Mouse (Mus musculus) CD4-positive, CD25-positive, alpha-beta regulatory T cell, adult 4 months (primary cell): Measurements from ENCODE around the gene Smdt1. TPM values are rescaled to one million over a fixed set of nuclear protein-coding genes. Genes with fewer than 3 reads are reported as not detected.
"Not testable (repeated sequence)": the region's sequence is repeated elsewhere in the genome, so short reads cannot be mapped to it uniquely, and the experiment has no call there.

Source experiments
- ATAC-seq: one replicate; pipeline ENCODE4 v1.8.0; 2017
- polyA plus RNA-seq, 2 experiments: library from polyadenylated mRNA; unstranded; fragments of 100-300 nt; shearing (Covaris generic); gene quantifications; one replicate each; pipeline ENCODE4 v1.2.1; 2017

The Smdt1 gene
- polyA plus RNA-seq, 2 experiments from 2014 or later: 76.9 to 95.0 TPM

DNA sequence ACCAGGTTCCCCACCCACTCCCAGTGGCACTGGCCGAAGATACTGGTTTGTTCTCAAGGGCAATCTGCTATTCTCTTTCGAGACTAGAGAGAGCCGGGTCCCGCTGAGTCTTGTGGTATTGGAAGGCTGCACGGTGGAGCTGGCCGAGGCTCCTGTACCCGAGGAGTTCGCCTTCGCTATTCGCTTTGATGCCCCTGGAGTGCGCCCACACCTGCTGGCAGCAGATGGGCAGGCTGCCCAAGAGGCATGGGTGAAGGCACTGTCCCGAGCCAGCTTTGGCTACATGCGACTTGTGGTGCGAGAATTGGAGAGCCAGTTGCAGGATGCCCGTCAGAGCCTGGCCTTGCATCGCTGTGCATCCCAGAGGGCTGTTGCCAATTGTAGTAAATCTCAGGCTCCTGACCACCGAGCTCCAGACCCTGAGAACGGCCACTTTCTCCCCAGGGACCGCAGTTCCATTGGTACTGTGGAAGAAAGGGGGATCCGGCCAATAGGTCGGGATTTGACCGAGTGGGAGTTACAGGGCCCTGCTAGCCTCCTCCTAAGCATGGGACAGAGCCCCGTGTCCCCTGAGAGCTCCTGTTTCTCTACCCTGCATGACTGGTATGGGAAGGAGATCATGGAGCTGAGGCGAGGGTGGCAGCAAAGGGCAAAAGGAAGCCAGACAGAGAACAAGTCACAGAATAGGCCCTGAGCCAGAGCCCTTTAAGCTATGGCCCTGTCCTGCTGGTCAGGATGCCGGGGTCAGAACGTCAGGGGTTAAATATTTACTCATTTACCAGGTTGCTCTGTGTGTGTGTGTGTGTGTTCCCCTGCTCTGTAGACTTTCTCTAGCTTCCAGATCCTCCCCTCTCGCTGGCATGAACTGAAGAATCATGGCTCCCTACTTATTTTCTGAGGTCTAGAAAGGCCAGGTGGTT, 4.9 kb downstream of the Smdt1 start:
- ATAC-seq: no peak

DNA sequence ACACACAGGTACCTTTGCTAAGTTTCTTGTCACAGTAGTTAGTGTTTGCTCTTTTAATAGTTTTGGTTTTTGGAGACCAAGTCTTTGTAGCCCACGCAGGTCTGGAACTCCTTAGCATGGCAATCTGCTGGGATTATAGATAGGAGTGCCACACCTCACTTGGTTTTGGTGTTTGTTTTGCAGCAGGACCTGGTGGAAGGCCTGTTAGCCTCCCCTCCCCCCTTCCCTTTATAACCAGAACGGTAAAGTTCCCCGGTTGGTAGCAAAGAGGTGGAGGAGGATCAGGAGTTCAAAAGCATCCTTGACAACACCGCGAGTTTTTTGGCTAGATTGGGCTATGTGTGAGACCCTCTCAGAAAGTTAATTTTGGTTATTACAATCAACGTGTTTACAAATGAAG, 6.2 kb downstream of the Smdt1 start:
- ATAC-seq: no peak

DNA sequence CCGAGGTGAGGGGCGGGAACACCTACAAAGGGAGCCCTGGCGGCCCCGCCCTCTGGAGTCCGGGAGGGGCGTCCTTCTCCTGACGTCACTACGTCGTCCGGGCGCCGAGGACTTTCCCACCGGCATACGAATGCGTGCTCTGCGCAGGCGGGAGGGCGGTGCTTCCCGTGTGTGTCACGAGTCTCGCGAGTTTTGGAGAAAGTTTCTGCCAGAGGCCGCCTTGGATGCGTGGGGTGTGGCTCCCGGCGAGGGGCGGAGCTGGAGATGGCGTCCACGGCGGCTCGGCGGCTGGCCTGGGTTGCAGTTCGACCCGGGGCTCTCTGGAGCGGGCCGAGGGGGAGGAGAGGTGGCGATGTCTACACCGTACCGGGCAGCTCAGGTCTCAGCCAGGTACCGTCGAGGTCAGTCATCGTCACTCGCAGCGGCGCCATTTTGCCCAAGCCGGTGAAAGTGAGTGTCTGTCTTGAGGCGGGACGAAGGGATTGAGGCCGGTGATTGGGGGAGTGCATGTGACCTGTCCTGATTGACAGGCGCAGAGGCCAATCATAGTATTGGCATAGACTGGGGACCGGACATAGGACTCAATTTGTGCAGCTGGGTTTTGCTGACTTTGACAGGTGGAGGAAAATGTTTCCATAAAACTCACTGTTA, 7.2 kb downstream of the Smdt1 start:
- ATAC-seq: peak; percentile 91

DNA sequence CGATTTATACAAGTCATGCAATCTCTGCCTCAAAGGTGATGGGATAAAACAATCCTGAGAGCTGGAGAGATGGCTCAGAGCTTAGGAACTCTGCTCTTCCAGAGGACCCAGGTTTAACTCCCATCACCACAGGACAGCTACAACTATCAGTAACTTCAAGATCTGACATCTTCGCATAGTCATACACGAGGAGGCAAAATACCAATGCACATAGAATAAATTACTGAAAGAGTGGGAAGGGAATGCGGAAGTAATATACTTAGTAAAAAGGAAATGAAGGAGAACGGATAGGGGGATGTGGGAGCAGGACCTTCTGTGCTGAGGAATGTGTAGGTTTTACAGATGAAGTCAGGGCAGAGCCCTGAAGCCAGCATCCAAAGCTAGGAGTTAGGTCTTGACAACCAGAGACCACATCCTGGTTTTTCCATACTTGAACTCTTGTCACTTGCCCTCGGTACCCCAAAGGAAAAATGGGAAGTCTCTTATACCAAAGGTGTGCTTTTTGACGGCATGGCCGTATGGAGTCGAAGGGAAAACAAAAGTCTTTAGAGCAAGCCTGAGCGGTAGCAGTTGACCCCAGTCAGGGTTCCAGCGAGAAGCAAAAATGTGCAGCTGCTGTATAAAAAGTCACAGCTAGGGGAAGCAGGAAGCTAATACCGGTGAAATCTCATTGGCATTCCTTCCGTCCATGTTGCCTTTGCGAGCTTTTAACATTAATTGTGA, 8.0 kb downstream of the Smdt1 start:
- ATAC-seq: no peak

DNA sequence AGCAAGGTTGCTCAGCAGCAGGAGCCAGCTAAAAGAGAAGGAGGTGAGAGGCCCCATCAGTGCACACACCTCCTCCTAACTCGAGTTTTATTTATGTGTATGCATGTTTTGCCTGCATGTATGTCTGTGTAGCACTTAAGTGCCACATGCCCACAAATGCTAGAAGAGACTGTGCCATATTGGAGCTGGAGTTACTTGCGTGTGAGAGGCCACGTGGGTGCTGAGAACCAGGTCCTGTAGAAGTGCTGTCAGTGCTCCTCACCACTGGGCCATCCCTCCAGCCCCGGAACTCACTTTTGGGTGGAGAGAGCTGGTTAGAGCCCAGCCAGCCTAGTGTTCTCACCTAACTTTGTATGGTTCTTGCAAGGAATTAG, 8.5 kb downstream of the Smdt1 start:
- ATAC-seq: no peak

DNA sequence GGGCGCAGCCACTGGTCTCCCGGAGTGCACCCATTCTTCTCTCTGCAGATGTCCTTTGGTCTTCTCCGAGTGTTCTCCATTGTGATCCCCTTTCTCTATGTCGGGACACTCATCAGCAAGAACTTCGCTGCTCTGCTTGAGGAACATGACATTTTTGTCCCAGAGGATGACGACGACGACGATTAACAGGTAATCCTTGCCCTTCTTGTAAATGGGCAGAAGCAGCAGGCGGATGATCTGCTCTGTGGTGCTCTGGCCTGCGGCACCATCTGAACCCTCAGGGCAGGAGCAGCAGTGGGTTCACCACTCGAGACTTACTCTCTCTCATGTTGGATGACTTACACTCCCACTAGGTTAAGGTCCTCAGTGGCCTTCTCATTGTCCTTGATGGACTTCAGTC, 9.1 kb downstream of the Smdt1 start:
- ATAC-seq: no peak

DNA sequence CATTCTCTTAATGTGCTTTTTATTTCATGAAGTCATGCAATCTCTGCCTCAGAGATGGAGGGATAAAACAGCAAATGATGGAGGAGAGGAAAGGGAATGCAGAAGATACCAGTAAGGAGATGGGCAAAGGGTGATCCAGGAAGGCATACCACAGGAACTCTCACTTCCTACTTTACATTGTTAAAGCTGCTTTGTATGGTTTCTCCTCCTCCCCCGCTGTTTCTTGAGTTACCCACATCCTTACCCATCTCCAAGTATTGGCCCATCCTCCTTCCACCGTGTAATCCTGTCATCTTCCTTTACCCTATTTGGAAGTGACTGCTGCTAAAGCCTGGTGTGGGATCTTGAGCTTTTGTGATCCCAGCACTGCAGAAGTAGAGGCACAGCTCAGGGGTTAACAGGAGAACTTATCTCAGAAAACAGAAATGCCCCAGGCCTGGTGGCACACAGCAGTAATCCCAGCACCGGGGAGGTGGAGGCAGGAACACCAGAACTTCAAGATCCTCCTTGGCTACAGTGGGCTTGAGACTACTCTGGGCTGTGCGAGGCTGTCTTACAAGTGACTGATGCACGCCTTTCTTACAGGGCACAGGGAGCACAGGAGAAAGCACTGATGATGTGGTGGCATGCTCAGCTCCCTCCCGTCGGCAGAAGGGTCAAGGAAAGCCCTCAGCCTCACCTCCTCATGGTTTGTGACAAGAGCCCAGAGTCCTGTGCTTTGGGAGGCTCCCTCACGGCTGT, 9.7 kb downstream of the Smdt1 start:
- ATAC-seq: no peak

DNA sequence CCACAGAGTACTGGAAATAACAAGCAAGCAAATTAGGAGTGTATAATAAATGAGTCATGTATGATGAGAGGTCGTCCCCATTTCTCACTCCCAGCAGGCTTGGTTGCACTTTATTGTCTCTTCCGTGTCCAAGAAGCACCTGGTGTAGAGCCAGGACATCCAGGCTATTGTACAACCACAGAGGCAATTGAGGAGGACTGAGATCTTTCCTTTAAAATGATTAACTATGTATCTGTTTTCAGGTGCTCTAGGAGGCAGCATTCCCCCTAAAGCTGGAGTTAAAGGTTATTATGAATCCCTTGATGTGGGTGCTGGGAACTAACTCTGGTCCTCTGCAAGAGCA, 10.2 kb downstream of the Smdt1 start:
- no peak for ATAC-seq

DNA sequence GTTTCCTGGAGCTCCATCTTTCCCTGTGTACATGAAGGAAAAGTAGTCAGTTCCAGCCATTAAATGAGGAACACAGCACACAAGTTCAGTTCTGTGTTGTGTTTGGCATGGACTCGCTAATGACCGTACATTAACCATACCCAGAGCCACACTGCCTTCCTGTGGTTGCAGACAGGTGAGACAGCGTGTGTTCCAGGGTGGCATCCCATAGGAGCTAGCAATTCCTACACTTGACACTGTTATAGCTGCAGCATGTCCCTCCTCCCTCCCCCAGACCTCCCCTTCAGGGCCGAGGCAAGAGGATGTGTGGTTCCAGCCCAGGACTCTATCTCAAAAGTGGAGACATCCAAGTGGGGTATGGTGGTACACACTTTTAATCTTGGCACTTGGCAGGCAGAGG, 11.6 kb downstream of the Smdt1 start:
- no peak for ATAC-seq

DNA sequence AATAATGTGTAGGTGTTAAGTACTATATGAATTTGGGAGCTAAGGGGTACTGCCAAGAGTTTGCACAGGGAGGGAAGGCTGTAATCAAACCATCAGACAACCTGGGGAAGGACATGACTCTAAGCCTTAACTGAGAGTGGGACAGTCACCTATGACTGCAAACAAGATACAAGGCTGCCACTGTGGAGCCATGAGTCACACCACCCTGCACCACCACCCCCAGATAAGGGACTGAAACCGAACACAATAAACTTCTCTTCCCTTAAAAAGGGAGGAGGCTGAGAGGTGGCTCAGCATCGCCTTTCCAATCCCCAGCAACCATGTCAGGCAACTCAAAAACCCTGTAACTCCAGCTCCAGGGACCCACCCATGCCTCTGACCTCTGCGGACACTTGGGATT, 12.7 kb downstream of the Smdt1 start:
- no peak for ATAC-seq

DNA sequence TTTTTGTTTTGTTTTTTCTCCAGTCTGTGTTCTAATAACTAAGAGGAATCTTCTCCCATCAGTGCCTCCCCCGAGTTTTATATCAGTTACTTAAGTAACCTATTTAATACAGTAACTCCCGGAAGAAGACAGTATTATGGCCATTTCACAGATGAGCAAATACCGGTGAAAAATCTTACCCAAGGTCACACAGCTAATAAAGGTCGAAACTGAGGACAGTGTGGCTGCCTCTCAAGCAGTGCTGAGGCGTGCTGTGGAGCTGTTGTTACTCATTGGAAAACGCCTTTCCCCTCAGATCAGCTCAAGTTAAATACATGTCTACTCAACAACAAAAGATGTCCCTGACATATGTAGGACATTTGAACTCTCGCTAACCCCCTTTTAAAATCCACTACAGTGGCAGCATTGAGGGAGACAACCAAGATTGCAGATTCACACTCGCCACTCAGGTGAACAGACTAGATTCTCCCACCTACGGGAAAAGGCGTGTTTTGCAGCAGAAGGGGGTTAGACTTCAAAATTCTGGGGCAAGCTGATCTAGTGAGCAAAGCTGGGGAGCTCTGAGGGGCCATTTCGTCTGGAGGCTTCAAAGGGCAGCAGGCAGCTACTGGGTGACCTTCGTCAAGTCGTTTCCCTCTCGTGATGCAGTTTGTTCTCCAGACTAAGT, 14.5 kb downstream of the Smdt1 start:
- ATAC-seq: no peak

DNA sequence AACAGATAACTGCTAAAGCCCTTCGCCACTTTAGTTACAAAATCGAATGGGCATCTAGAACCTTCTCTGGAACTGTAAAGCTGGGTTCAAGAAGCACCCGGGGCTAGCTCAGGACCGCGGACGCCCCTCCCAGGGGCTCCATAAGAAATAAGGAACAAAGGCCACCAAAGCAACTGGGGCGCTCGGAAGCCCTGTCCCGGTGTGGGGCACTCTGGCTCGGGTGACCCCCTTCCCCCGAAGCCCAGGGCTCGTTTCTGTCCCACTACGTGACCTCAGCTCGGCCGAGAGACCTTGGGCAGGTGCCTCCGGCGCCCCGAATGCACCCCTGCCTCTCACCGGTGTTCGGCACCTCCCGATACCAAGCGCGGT, 15.0 kb downstream of the Smdt1 start:
- no peak for ATAC-seq

DNA sequence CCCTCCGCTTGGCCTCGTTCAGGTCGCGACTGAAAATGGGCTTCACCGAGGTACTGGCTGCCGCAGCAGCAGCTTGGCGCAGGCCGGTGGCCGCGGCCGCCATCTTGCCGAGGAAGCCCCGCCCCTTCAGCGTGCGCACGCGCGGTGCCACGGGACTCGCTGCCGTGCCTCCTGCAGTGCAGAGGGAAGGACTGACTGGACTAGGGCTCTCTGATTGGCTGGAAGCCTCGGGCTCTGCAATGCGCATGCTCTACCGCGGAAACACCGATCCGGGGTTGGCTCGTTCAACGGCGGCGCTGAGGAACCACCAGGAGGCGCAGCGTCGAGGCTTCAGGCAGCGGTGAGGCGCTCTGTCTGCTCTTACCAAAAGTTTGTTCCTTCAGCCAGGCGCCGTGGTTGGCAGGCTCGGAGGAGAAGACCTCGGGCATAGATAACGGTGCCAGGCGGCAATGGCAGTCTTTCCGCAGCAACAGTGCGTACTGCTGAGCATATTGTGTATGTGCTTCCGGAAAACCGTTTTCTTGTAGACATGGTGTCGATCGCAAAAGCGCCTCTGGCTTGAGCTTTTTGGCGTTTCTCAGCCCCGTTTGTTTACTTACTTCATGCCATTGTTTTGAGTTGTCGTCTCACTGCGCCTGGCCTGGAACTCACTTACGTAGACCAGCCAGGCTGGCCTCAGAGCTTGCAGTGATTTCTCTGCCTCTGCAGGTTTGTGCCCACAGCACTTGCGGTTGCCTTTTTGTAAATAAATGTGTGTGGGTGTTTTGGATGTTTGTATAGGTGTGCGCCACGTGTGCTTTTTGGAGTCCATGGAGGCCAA, 15.6 kb downstream of the Smdt1 start, which contains the start of gene Ndufa6:
Gene Ndufa6, minus strand, starts transcription at position 197 of the 820 bp plus-strand sequence.
- ATAC-seq: peak; percentile 99

DNA sequence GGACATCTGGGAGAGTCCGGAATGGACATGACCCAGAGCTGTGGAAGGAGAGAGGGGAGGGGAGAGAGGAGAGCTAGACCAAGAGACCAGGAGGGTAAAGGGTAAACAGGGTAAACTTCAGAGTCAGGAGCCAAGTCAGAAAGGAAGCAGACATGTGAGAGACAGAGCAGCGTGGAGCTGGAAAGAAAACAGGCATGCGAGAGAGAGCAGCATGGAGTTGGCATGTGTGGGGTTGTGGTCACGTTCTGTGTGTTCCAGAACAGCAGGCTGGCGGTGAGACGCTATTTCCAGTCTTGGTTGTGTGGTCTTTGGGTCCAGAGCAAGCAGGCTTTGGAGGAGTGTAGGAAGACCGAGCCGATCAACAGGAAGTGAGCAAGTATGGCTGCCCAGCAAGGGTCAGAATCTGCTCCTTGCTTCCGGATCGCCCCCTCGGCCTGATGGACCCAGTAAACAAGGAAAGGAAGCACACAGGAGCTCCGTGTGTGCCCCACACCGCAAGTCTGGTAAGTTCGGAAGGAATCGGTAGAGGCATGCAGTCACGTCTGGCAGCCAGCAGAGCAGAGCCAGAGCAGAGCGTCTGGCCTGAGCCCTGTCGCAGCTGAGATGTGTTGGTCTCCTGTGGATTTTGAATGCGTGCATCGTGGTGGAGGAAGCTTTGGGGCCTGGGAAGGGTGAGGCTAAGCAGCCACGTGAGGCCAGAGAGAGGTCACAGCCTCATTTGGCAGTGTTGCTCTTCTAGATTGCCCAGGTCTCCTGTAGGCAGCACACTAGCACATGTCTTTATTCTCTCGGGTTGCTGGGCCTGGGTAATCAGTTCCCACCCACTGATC, 19.9 kb downstream of the Smdt1 start:
- ATAC-seq: no peak

DNA sequence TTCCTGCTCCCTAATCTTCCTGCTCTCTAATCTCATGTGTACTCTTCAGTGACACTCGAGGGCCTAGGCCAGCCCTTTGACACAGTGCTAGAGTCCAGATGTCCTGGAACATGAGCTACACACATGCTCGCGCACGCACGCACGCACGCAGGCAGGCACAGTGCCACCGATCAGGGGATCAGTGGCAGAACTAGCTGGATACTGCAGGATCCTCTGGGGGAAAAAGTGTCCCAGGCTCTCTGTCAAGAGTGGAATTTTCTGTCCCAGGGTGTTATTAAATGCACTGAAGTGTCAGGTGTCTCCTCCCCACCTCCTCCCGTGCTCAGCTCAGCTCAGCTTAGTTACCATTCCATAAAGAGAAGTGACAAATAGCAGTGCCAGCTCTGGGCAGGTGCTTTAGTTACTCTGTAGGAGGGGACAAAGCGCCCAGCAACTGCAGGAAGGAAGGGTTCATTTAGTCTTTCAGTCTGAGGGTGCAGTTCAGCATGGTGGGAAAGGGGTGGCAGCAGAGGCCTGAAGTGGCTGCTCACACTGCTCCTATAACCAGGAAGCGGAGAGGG, 22.8 kb downstream of the Smdt1 start:
- no peak for ATAC-seq

DNA sequence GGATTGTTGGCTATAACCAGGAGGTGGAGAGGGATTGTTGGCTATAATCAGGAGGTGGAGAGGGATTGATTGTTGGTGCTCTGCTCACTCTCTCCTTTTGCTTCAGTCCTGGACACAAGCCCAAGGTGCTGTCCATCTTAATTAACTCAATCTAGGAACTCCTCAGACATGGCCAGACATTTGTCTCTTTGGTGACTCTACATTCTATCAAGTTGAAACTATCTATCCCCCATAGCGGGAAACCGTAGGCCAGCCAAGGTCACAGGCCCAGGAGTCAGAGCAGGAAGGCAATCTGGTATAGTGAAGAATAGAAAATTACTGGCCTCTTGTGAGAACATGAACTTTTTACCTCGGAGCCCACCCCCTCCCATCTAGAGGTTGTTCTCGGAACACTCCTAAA, 23.5 kb downstream of the Smdt1 start:
- no peak for ATAC-seq

DNA sequence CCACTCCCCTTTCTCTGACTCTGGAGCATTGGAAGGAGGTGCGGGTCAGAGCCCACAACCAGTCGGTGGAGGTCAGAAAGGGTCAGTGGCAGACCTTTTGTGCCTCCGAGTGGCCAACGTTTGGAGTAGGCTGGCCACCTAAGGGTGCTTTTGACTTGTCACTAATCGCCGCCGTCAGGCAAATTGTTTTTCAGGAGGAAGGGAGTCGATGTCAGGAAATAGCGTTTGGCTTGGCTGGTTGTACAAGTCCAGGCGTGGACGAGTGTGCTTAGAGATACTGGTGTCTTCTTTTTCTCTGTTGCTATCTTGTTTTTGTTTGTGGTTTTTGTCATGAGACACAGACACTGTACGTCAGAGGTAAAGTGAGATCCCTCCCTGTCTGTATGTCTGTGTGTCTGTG, 25.0 kb downstream of the Smdt1 start:
- ATAC-seq: not testable (repeated sequence)

DNA sequence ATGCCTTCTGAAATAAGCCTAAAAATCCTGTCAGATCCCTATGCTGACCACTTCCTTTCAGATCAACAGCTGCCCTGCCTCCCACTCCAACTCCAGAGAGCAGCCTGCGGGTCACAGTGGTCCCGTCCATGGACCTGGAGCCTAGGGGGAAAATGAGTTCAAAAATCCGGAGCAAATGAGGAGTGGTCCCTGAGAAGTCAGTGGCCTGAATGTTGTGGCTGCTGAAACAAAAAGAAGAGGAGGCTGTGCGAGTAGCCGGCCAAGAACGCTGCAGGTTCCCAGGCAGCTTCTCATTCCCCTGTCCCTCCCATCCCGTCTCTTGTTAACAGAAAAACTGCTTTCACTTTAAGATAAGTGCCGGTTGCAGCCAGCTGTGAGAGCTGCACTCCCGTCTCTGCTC, 25.8 kb downstream of the Smdt1 start:
- not testable (repeated sequence) for ATAC-seq

DNA sequence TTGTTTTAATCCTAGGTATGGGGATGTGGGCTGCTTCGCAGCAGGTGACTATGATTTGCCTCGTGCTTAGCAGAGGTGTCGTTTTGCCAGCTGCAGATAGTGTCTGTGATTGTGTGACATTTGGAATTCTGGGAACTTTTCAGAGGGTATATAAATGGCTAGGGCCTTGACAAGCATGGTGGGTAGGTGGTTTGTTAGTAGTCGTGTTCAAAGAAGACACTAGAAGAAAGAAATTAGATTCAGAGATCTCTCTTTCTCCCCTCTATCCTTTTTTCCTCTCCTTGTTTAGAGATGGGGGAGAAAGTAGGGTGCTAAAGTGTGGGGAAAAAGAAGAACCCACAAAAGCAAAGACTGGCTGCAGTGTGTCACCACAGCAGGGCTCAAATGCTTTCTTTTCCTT, 29.4 kb downstream of the Smdt1 start:
- ATAC-seq: no peak

DNA sequence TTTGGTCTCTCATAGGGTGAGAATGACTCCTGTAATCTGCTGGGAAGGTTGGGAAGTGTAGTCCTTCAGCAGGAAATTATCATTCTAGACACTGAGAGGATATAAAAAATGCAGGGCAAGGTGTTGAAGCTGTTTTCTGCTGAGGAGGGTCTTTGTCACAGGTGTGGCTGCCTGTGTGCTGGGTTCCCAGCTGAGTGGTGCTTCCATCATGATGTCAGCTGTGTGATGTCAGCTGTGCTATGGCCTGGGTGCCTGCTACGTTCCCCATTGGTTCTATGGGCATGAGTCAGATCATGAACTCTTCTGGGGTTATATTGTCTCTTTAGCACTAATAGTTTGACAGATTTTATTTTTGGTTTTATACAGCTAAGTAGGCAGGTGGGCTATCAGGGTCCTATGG, 30.1 kb downstream of the Smdt1 start:
- no peak for ATAC-seq
